Mouse (Mus musculus): ENCODE results near the gene Gpr63. TPM values are rescaled to one million over a fixed set of nuclear protein-coding genes. Genes with fewer than 3 reads are reported as not detected.

The Gpr63 gene
- 0.23 and 1.0 TPM in 2 replicates for polyA plus RNA-seq (2012; rRNA removed)

GRCm38 (mm10) chr4:24966299-24966991 is at the start of gene Gpr63:
Gpr63 (plus strand) TSS chr4:24966407.

Other genes with a start within 250 kb of the Gpr63 start
- 0.38 and 0.63 TPM in 2 replicates for gene Klhl32, start 115.3 kb upstream of the Gpr63 start, polyA plus RNA-seq (2012; rRNA removed)
- gene Ndufaf4, start 68.3 kb upstream of the Gpr63 start, polyA plus RNA-seq (2012; rRNA removed), result 1.2 and 1.3 TPM in 2 replicates

Data from stomach, adult 2 months (tissue).